In the genomic region with DNA sequence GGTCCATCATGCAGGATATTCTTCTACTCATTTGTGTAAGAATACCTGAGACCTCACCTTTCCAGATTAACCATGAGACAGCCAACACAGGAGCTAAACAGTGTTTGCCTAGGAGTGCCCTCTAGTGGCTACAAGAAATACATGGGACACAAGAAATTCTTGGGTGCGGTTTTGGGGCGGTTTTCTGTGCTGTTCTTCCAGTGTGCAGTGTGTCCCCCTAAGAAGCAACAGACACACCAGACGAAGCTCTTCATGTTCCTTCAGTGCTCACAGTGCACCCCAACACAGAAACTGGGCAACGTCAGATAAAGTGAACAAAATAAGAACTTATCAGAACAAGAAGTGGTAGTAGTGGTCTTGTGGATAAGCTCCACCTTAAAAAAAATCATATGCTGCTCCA, we compare ENCODE assay signal across 9 mouse cellular contexts. TPM values are rescaled to one million over a fixed set of nuclear protein-coding genes. Genes with fewer than 3 reads are reported as not detected.
DNase-seq lines count a peak whose midpoint lies in the region; ATAC-seq and TF ChIP-seq lines count a peak whose summit lies in the region.
"Had no signal": no experiment of that assay in that cellular context is flagged by ENCODE, and none has a peak within 500 bp of the region (broad histone marks: within the 10 kb centered on the region; RNA-seq: fewer than 3 reads in every experiment).

No protein-coding gene starts in this region.

- peak; percentile 12 for TF ChIP-seq CTCF in ES-Bruce4 (IDR thresholded peaks at IDR 0.05; ENCODE audit: low read depth, low read length)

- no peak overlapping the region for H3K4me3 ChIP-seq in kidney, embryonic 14.5 days (ENCODE audit: low read length)
- H3K4me3 ChIP-seq in ES-Bruce4 (ENCODE audit: low read depth, low read length), result no peak overlapping the region
- H3K4me3 ChIP-seq: heart, embryonic 15.5 days had no signal

- H3K27ac ChIP-seq in kidney, embryonic 14.5 days (ENCODE audit: low read depth, low read length), result no peak overlapping the region
- H3K27ac ChIP-seq in ES-Bruce4 (ENCODE audit: insufficient read depth, low read length), result no peak overlapping the region
- H3K27ac ChIP-seq: heart, embryonic 15.5 days had no signal

- no peak overlapping the region for H3K9ac ChIP-seq in kidney, embryonic 14.5 days (ENCODE audit: low read depth, low read length)
- no peak overlapping the region for H3K9ac ChIP-seq in ES-Bruce4 (ENCODE audit: low read depth, poor library complexity, severe bottlenecking)
- H3K9ac ChIP-seq: heart, embryonic 15.5 days had no signal

- ATAC-seq in kidney, embryonic 14.5 days (ENCODE audit: low FRiP score, low TSS enrichment), result no peak
- peak; percentile 73 for ATAC-seq in megakaryocyte progenitor cell, adult 5-6 weeks (replicated peaks; ENCODE audit: poor library complexity)

- no peak overlapping the region for H3K4me2 ChIP-seq in kidney, embryonic 14.5 days (replicated peaks; ENCODE audit: low read depth, low read length)
- H3K4me2 ChIP-seq: heart, embryonic 15.5 days had no signal

- 8% methylated on average over 4 of the region's 4 CpGs for WGBS in kidney, embryonic 14.5 days

- no peak for TF ChIP-seq EP300 in ES-Bruce4 (IDR thresholded peaks at IDR 0.05; ENCODE audit: insufficient read depth, low read depth, low read length)

- H3K4me1 ChIP-seq in kidney, embryonic 14.5 days (ENCODE audit: control insufficient read depth, insufficient read depth, low read length), result no peaks in the 10 kb centered on the region
- peaks cover 2% of the 10 kb centered on the region for H3K4me1 ChIP-seq in ES-Bruce4 (ENCODE audit: control insufficient read depth, insufficient read depth, low read length)
- H3K4me1 ChIP-seq: heart, embryonic 15.5 days had no signal

- DNase-seq in kidney, adult 18-20 months, result peak; percentile 20
- peak; percentile 52 for DNase-seq in c-Kit-positive CD71-negative TER-119-negative erythroid progenitor cells, embryonic 14.5 days (ENCODE audit: low read depth)
- DNase-seq in heart, postnatal 14 days, result peak; percentile 9 to 29
- no peak for DNase-seq in testis, postnatal 10 days (ENCODE audit: low spot score)
- DNase-seq in ovary, postnatal 36 days (ENCODE audit: low spot score), result no peak

- 0 out of 2 replicates have a peak, but pooled peaks cover 3% of the 10 kb centered on the region for H3K27me3 ChIP-seq in kidney, embryonic 14.5 days (ENCODE audit: control insufficient read depth, insufficient read depth, low read length)
- no peaks in the 10 kb centered on the region for H3K27me3 ChIP-seq in ES-Bruce4 (ENCODE audit: control insufficient read depth, insufficient read depth, low read length, poor library complexity, severe bottlenecking)

- intact Hi-C loops in heart, postnatal 14 days (cut with DNase I), result loop anchor here (1.0 kb wide), 2 partner anchors 47 to 52 kb away; no protein-coding TSS in a partner anchor

- H3K36me3 ChIP-seq in kidney, embryonic 14.5 days (ENCODE audit: control insufficient read depth, insufficient read depth, low read length), result no peaks in the 10 kb centered on the region
- no peaks in the 10 kb centered on the region for H3K36me3 ChIP-seq in ES-Bruce4 (ENCODE audit: control insufficient read depth, insufficient read depth, low read length, poor library complexity, severe bottlenecking)
- H3K36me3 ChIP-seq: heart, embryonic 15.5 days had no signal

- no peak for TF ChIP-seq POLR2A in ES-Bruce4 (IDR thresholded peaks at IDR 0.05; ENCODE audit: insufficient read depth, low read length)

- H3K9me3 ChIP-seq in kidney, embryonic 14.5 days (ENCODE audit: control insufficient read depth, low read length), result no peaks in the 10 kb centered on the region
- no peaks in the 10 kb centered on the region for H3K9me3 ChIP-seq in ES-Bruce4 (replicated peaks; ENCODE audit: control insufficient read depth, insufficient read depth, low read length, poor library complexity, severe bottlenecking)
- H3K9me3 ChIP-seq: heart, embryonic 15.5 days had no signal

RNA-seq across cellular contexts. Expression of a gene that starts 11.4 kb away (rescaled TPM):
- polyA plus RNA-seq in kidney, embryonic 14.5 days (2014; fragmentation: Nextera tagmentation; extraction: Ambion mirVana), result not detected in 2 replicates
- polyA plus RNA-seq in ES-Bruce4 (2011; ENCODE audit: insufficient read depth, insufficient read length, low read depth, missing spikeins), result not detected in 2 replicates
- total RNA-seq in heart, postnatal 14 days (2021), result not detected
- total RNA-seq in megakaryocyte progenitor cell, adult 5-6 weeks (2015), result not detected in 2 replicates
- total RNA-seq in megakaryocyte progenitor cell, adult 5-6 weeks (2017), result not detected in 2 replicates
- polyA plus RNA-seq: heart, embryonic 15.5 days had no signal

RNA-seq across cellular contexts. Expression of a gene that starts 18.9 kb away (rescaled TPM):
- polyA plus RNA-seq in kidney, embryonic 14.5 days (2014; fragmentation: Nextera tagmentation; extraction: Ambion mirVana), result 2.8 and 3.8 TPM in 2 replicates
- polyA plus RNA-seq in ES-Bruce4 (2011; ENCODE audit: insufficient read depth, insufficient read length, low read depth, missing spikeins), result 15.1 and 16.9 TPM in 2 replicates
- 10 to 100 TPM; 20.7 to 25.9 TPM for total RNA-seq in heart, postnatal 14 days (2021)
- total RNA-seq in megakaryocyte progenitor cell, adult 5-6 weeks (2015), result 0.68 and 2.0 TPM in 2 replicates
- 0.88 and 1.1 TPM in 2 replicates for total RNA-seq in megakaryocyte progenitor cell, adult 5-6 weeks (2017)

Comparison
In these comparisons a context has a peak if more than half of its experiments do, and no peak if none do; other contexts are left out.
1. DNase-seq: peak in kidney, adult 18-20 months (single experiment), c-Kit-positive CD71-negative TER-119-negative erythroid progenitor cells, embryonic 14.5 days (single experiment) and heart, postnatal 14 days (2 of 2); none in testis, postnatal 10 days (single experiment) and ovary, postnatal 36 days (single experiment).
2. RNA of a gene that starts 18.9 kb away (total RNA-seq): 20.7 to 25.9 TPM in heart, postnatal 14 days; 0.68 to 2.0 TPM in megakaryocyte progenitor cell, adult 5-6 weeks; every median in the first group is over 4 times any median in the second.